Mouse (Mus musculus) liver, embryonic 14.5 days (tissue): ENCODE measurements around the gene Olfr455. TPM values are rescaled to one million over a fixed set of nuclear protein-coding genes. Genes with fewer than 3 reads are reported as not detected.
A peak's percentile ranks its signal among the peaks of the same experiment; 100 is the strongest.

Experiments used
- ATAC-seq: fragments of 200-750 bp; cut with Nextera tagmentation; 2 replicates; pipeline ENCODE4 v1.8.0; 2017; ENCODE audit warnings: moderate number of reproducible peaks, mild to moderate bottlenecking, moderate library complexity; ENCODE audit not compliant: insufficient read depth
- DNase-seq, 3 experiments: peaks; one replicate each; pipeline ENCODE4 v3.0.0-alpha.2; 2012 to 2013; ENCODE audit warnings: low read depth in 3 of 3, low spot score in 3 of 3
- H3K27ac ChIP-seq: fragments of 300-500 bp; sonication (generic); 2 replicates; pipeline ENCODE4 v1.5.1; 2014; ENCODE audit warnings: moderate library complexity, mild to moderate bottlenecking, control low read depth, inconsistent platforms
- H3K27me3 ChIP-seq: fragments of 300-500 bp; sonication (generic); 2 replicates; pipeline ENCODE4 v1.6.1; 2014; ENCODE audit warnings: mild to moderate bottlenecking, low read length, moderate library complexity; ENCODE audit not compliant: control insufficient read depth, insufficient read depth
- H3K36me3 ChIP-seq: fragments of 300-500 bp; sonication (generic); replicated peaks from 2 replicates; pipeline ENCODE4 v1.6.1; 2014; ENCODE audit warnings: low read depth; ENCODE audit not compliant: control insufficient read depth, insufficient read depth
- H3K4me1 ChIP-seq, 2 experiments: fragments of 200-500 bp in 1 of 2; fragments of 300-500 bp in 1 of 2; sonication (generic) in 1 of 2; replicated peaks; 2 replicates each; pipeline ENCODE4 v1.6.1; 2012 to 2014; ENCODE audit warnings: antibody characterized with exemption in 1 of 2, inconsistent platforms in 1 of 2, low read length in 1 of 2; ENCODE audit not compliant: control insufficient read depth in 2 of 2, insufficient read depth in 2 of 2
- H3K4me2 ChIP-seq: fragments of 300-500 bp; sonication (generic); 2 replicates; pipeline ENCODE4 v1.6.1; 2014; ENCODE audit warnings: low read depth, mild to moderate bottlenecking, control low read depth, moderate library complexity
- H3K4me3 ChIP-seq, 2 experiments: fragments of 200-500 bp in 1 of 2; fragments of 300-500 bp in 1 of 2; sonication (generic) in 1 of 2; 2 replicates each; pipeline ENCODE4 v1.5.1; 2012 to 2014; ENCODE audit warnings: low read depth in 2 of 2, low read length in 2 of 2, mild to moderate bottlenecking in 2 of 2, control low read depth in 1 of 2, inconsistent platforms in 1 of 2, moderate library complexity in 1 of 2; ENCODE audit not compliant: insufficient read depth in 1 of 2
- H3K9ac ChIP-seq: fragments of 300-500 bp; sonication (generic); replicated peaks from 2 replicates; pipeline ENCODE4 v1.6.1; 2014; ENCODE audit warnings: mild to moderate bottlenecking, control low read depth, moderate library complexity
- H3K9me3 ChIP-seq: fragments of 300-500 bp; sonication (generic); 2 replicates; pipeline ENCODE4 v1.6.1; 2016; ENCODE audit warnings: low read length, mixed read lengths; ENCODE audit not compliant: control insufficient read depth
- CTCF ChIP-seq: IDR thresholded peaks from 2 replicates; pipeline ENCODE4 v1.5.1; 2016; ENCODE audit warnings: antibody characterized with exemption, low read depth, control low read depth
- EP300 ChIP-seq: IDR thresholded peaks from 2 replicates; pipeline ENCODE4 v1.6.1; 2016; ENCODE audit warnings: antibody characterized with exemption, low read depth
- WGBS: fragments of 180-500 bp; shearing (Covaris S2); extraction: QIAGEN DNeasy Blood & Tissue Kit; methylation state at CpG from one replicate; pipeline ENCODE4 v1.1.7; 2014; ENCODE audit not compliant: insufficient replicate concordance; 5-methylcytosine and 5-hydroxymethylcytosine counted together
- polyA plus RNA-seq, 2 experiments: library from polyadenylated mRNA; depleted of rRNA in 1 of 2; stranded (reverse) in 1 of 2; unstranded in 1 of 2; fragments of >200 nt; fragmentation: Nextera tagmentation in 1 of 2; extraction: Ambion mirVana in 1 of 2; gene quantifications; 2 replicates each; pipeline versions ENCODE4 v1.2.1 to v1.2.3; 2012 to 2014

The Olfr455 gene
- not detected in 2 replicates for polyA plus RNA-seq (2012; rRNA removed)
- polyA plus RNA-seq (2014; fragmentation: Nextera tagmentation; extraction: Ambion mirVana) = not detected in 2 replicates

- H3K27ac ChIP-seq = no peak within 1 kb of the TSS
- WGBS = 67% methylated on average over 4 of the region's 4 CpGs
- no peak within 1 kb of the TSS for H3K4me3 ChIP-seq
- H3K4me2 ChIP-seq = no peak within 1 kb of the TSS
- TF ChIP-seq EP300 = no peak
- TF ChIP-seq CTCF = no peak
- no peak within 1 kb of the TSS for H3K9ac ChIP-seq
- DNase-seq (no peak), ATAC-seq (no peak)
- no peaks in the 10 kb centered on the region for H3K9me3 ChIP-seq
- H3K4me1 ChIP-seq = no peaks in the 10 kb centered on the region
- H3K36me3 ChIP-seq = no peaks in the 10 kb centered on the region
- no peaks in the 10 kb centered on the region for H3K27me3 ChIP-seq
These were observed at the start of gene Olfr455 for GRCm38 (mm10) chr6:42547461-42547860. Olfr455 (minus strand) TSS chr6:42547587.

- WGBS = 57% methylated on average over 17 of the region's 17 CpGs
These were observed 45.9 kb upstream of the Olfr455 start for GRCm38 (mm10) chr6:42593138-42593882.

GRCm38 (mm10) chr6:42586569-42586968 lies 39.2 kb upstream of the Olfr455 start:
- WGBS = 64% methylated on average over 5 of the region's 5 CpGs
- H3K27ac ChIP-seq = no peak overlapping the region
- H3K4me3 ChIP-seq = no peak overlapping the region
- no peaks in the 10 kb centered on the region for H3K9me3 ChIP-seq
- no peaks in the 10 kb centered on the region for H3K36me3 ChIP-seq
- H3K9ac ChIP-seq = no peak overlapping the region
- no peaks in the 10 kb centered on the region for H3K27me3 ChIP-seq
- ATAC-seq (no peak), DNase-seq (no peak)
- H3K4me2 ChIP-seq = no peak overlapping the region
- TF ChIP-seq CTCF = no peak
- no peak for TF ChIP-seq EP300
- no peaks in the 10 kb centered on the region for H3K4me1 ChIP-seq

More at GRCm38 (mm10) chr6:42593138-42593882, 45.9 kb upstream of the Olfr455 start:
- no peak for TF ChIP-seq CTCF
- no peak for TF ChIP-seq EP300
- no peak for ATAC-seq
- H3K27ac ChIP-seq = no peak overlapping the region
- no peaks in the 10 kb centered on the region for H3K27me3 ChIP-seq
- no peak overlapping the region for H3K9ac ChIP-seq
- no peaks in the 10 kb centered on the region for H3K9me3 ChIP-seq
- H3K4me3 ChIP-seq = no peak overlapping the region
- DNase-seq = no peak
- H3K4me2 ChIP-seq = no peak overlapping the region
- no peaks in the 10 kb centered on the region for H3K36me3 ChIP-seq
- no peaks in the 10 kb centered on the region for H3K4me1 ChIP-seq

GRCm38 (mm10) chr6:42583488-42583872 lies 36.1 kb upstream of the Olfr455 start:
- H3K4me3 ChIP-seq = no peak overlapping the region
- no peaks in the 10 kb centered on the region for H3K9me3 ChIP-seq
- H3K4me1 ChIP-seq = no peaks in the 10 kb centered on the region
- no peak overlapping the region for H3K4me2 ChIP-seq
- no peak overlapping the region for H3K27ac ChIP-seq
- no peak for ATAC-seq
- 1% methylated on average over 7 of the region's 7 CpGs for WGBS
- DNase-seq = peak; percentile 4 to 29 (median 10)
- no peaks in the 10 kb centered on the region for H3K36me3 ChIP-seq
- no peaks in the 10 kb centered on the region for H3K27me3 ChIP-seq
- H3K9ac ChIP-seq = no peak overlapping the region
- TF ChIP-seq EP300 = no peak
- peak; percentile 49 for TF ChIP-seq CTCF

- Histone ChIP-seq H3K36me3 (no peaks in the 10 kb centered on the region), H3K9me3 (no peaks in the 10 kb centered on the region), H3K9ac (no peak overlapping the region), H3K4me3 (no peak overlapping the region), H3K4me2 (no peak overlapping the region), H3K27ac (no peak overlapping the region), H3K27me3 (no peaks in the 10 kb centered on the region), H3K4me1 (no peaks in the 10 kb centered on the region)
- TF ChIP-seq EP300 (no peak), CTCF (no peak)
- WGBS = 43% methylated on average over 9 of the region's 9 CpGs
- no peak for DNase-seq
- ATAC-seq = no peak
These were observed 35.5 kb upstream of the Olfr455 start for GRCm38 (mm10) chr6:42582741-42583487.
